Mouse (Mus musculus) cerebellum, adult 2 months (tissue): ENCODE results near the gene Ap5s1.

Source experiments
- CTCF ChIP-seq: fragments of 200-500 bp; IDR thresholded peaks from 2 replicates; pipeline ENCODE4 v1.5.1; 2011; ENCODE audit warnings: low read depth, mild to moderate bottlenecking, control low read depth, low read length, moderate library complexity, borderline replicate concordance; ENCODE audit not compliant: insufficient read depth
- POLR2A ChIP-seq: fragments of 200-500 bp; IDR thresholded peaks from 2 replicates; pipeline ENCODE4 v1.6.1; 2011; ENCODE audit warnings: low read length, control low read depth, borderline replicate concordance; ENCODE audit not compliant: insufficient read depth

GRCm38 (mm10) chr2:131262213-131262672 is 55.4 kb downstream of the Ap5s1 start, which contains the start of gene Pank2:
- no peak for TF ChIP-seq CTCF
- TF ChIP-seq POLR2A, result peak; percentile 76
